Mouse (Mus musculus) CH12.LX (cell line): ENCODE results near the gene Katnbl1. TPM values are rescaled to one million over a fixed set of nuclear protein-coding genes. Genes with fewer than 3 reads are reported as not detected.
A peak's percentile ranks its signal among the peaks of the same experiment; 100 is the strongest.

ENCODE experiments used
- DNase-seq: peaks from one replicate; pipeline ENCODE4 v3.0.0-alpha.2; 2013; ENCODE audit errors: extremely low read depth
- H3K27ac ChIP-seq: 2 replicates; pipeline ENCODE4 v1.5.1; 2012; ENCODE audit warnings: low read depth, mild to moderate bottlenecking, control low read depth, moderate library complexity; ENCODE audit not compliant: insufficient read depth
- H3K27me3 ChIP-seq: replicated peaks from 2 replicates; pipeline ENCODE3; 2012; ENCODE audit warnings: inconsistent platforms
- H3K36me3 ChIP-seq, 2 experiments: replicated peaks in 1 of 2; 2 replicates each; pipeline versions ENCODE3 to v1.6.1; 2012; ENCODE audit warnings: inconsistent platforms in 1 of 2, low read length in 1 of 2, mild to moderate bottlenecking in 1 of 2, mixed read lengths in 1 of 2, moderate library complexity in 1 of 2; ENCODE audit not compliant: control insufficient read depth in 1 of 2, insufficient read depth in 1 of 2
- H3K4me1 ChIP-seq, 2 experiments: 2 replicates each; pipeline ENCODE4 v1.6.1; 2012; ENCODE audit warnings: inconsistent platforms in 1 of 2, moderate library complexity in 1 of 2; ENCODE audit not compliant: insufficient read depth in 2 of 2, control insufficient read depth in 1 of 2
- H3K4me2 ChIP-seq: 2 replicates; pipeline ENCODE4 v1.6.1; 2012; ENCODE audit warnings: low read depth, mild to moderate bottlenecking, control low read depth; ENCODE audit not compliant: poor library complexity, insufficient read depth, severe bottlenecking
- H3K4me3 ChIP-seq, 3 experiments: fragments of 150-350 bp in 1 of 3; sonication (generic) in 1 of 3; replicated peaks in 1 of 3; 2 replicates each; pipeline versions ENCODE3 to v1.5.1; 2011 to 2012; ENCODE audit warnings: low read depth in 2 of 3, low read length in 2 of 3, mild to moderate bottlenecking in 2 of 3, moderate library complexity in 2 of 3, control low read depth in 1 of 3, improper control_type of control experiment in 1 of 3, inconsistent platforms in 1 of 3, mixed read lengths in 1 of 3; ENCODE audit not compliant: poor library complexity in 1 of 3
- H3K79me2 ChIP-seq: replicated peaks from 2 replicates; pipeline ENCODE4 v1.6.1; 2012; ENCODE audit warnings: mild to moderate bottlenecking, moderate library complexity; ENCODE audit not compliant: control insufficient read depth, poor library complexity, insufficient read depth, severe bottlenecking; ENCODE audit errors: extremely low read depth
- H3K9ac ChIP-seq: 2 replicates; pipeline ENCODE4 v1.6.1; 2012; ENCODE audit warnings: low read depth, mild to moderate bottlenecking, control low read depth, moderate library complexity; ENCODE audit not compliant: insufficient read depth
- H3K9me3 ChIP-seq: replicated peaks from 2 replicates; pipeline ENCODE3; 2012; ENCODE audit warnings: low read length, inconsistent platforms, mixed read lengths
- BHLHE40 ChIP-seq: IDR thresholded peaks from 2 replicates; pipeline ENCODE4 v1.6.1; 2011; ENCODE audit warnings: mild to moderate bottlenecking, low read depth, low read length, improper control_type of control experiment
- CHD2 ChIP-seq: IDR thresholded peaks from 2 replicates; pipeline ENCODE4 v1.6.1; 2011; ENCODE audit warnings: low read length, improper control_type of control experiment
- CTCF ChIP-seq, 2 experiments: IDR thresholded peaks in 1 of 2; conservative IDR thresholded peaks in 1 of 2; 2 replicates each; pipeline ENCODE4 v1.5.1; 2011 to 2012; ENCODE audit warnings: low read depth in 2 of 2, low read length in 2 of 2, improper control_type of control experiment in 1 of 2, inconsistent platforms in 1 of 2, mild to moderate bottlenecking in 1 of 2, moderate library complexity in 1 of 2
- HCFC1 ChIP-seq: IDR thresholded peaks from 2 replicates; pipeline ENCODE4 v1.6.1; 2012; ENCODE audit warnings: low read depth, mild to moderate bottlenecking, inconsistent platforms, low read length, improper control_type of control experiment
- MAFK ChIP-seq: IDR thresholded peaks from 2 replicates; pipeline ENCODE4 v1.6.1; 2011; ENCODE audit warnings: low read length, improper control_type of control experiment; ENCODE audit not compliant: insufficient replicate concordance
- MAX ChIP-seq: IDR thresholded peaks from 2 replicates; pipeline ENCODE4 v1.6.1; 2011; ENCODE audit warnings: low read length, improper control_type of control experiment
- NELFE ChIP-seq: IDR thresholded peaks from 2 replicates; pipeline ENCODE4 v1.6.1; 2011; ENCODE audit warnings: low read depth, low read length, improper control_type of control experiment
- RAD21 ChIP-seq: IDR thresholded peaks from 2 replicates; pipeline ENCODE4 v1.6.1; 2011; ENCODE audit warnings: low read depth, mild to moderate bottlenecking, low read length, improper control_type of control experiment, moderate library complexity
- SIN3A ChIP-seq: IDR thresholded peaks from 2 replicates; pipeline ENCODE4 v1.6.1; 2012; ENCODE audit warnings: low read length, improper control_type of control experiment, inconsistent platforms
- SMC3 ChIP-seq: IDR thresholded peaks from 2 replicates; pipeline ENCODE4 v1.6.1; 2011; ENCODE audit warnings: low read depth, low read length, improper control_type of control experiment
- TCF12 ChIP-seq: IDR thresholded peaks from 2 replicates; pipeline ENCODE4 v1.6.1; 2014; ENCODE audit warnings: low read depth, mild to moderate bottlenecking, inconsistent platforms, low read length, improper control_type of control experiment
- ZC3H11A ChIP-seq: IDR thresholded peaks from 2 replicates; pipeline ENCODE4 v1.6.1; 2012; ENCODE audit warnings: low read depth, mild to moderate bottlenecking, inconsistent platforms, low read length, improper control_type of control experiment
- ZKSCAN1 ChIP-seq: IDR thresholded peaks from 2 replicates; pipeline ENCODE4 v1.6.1; 2012; ENCODE audit warnings: low read depth, inconsistent platforms, low read length, improper control_type of control experiment, borderline replicate concordance
- dilution Hi-C: fragments of 300-500 bp; cut with MboI; formaldehyde crosslinking; loops from 2 replicates; pipeline ENCODE4 v1.14.3; 2020; ENCODE audit warnings: low sequenced_read_pairs; ENCODE audit not compliant: extremely low pct_unique_long_range_greater_than_20kb, extremely low pct_ligation_motif_present
- in situ Hi-C: fragments of 300-500 bp; cut with MboI; formaldehyde crosslinking; loops from 3 replicates; pipeline ENCODE4 v1.14.3; 2019; ENCODE audit warnings: low sequenced_read_pairs, low pct_ligation_motif_present, low pct_unique_long_range_greater_than_20kb, mixed read lengths
- polyA plus RNA-seq: library from polyadenylated mRNA; unstranded; fragments of >175 nt; gene quantifications from 2 replicates; pipeline ENCODE4 v1.2.1, GENCODE M21; 2012; ENCODE audit warnings: low read depth; ENCODE audit not compliant: insufficient read length
- total RNA-seq, 2 experiments: library from RNA; depleted of rRNA; stranded (reverse); fragments of 300-350 nt in 1 of 2; fragments of >200 nt in 1 of 2; gene quantifications; 2 replicates each; pipeline ENCODE4 v1.2.3; 2012 to 2014

Katnbl1 gene
- total and polyA plus RNA-seq, 3 experiments, result 9.7 to 39.8 (median 20.1) TPM

DNA sequence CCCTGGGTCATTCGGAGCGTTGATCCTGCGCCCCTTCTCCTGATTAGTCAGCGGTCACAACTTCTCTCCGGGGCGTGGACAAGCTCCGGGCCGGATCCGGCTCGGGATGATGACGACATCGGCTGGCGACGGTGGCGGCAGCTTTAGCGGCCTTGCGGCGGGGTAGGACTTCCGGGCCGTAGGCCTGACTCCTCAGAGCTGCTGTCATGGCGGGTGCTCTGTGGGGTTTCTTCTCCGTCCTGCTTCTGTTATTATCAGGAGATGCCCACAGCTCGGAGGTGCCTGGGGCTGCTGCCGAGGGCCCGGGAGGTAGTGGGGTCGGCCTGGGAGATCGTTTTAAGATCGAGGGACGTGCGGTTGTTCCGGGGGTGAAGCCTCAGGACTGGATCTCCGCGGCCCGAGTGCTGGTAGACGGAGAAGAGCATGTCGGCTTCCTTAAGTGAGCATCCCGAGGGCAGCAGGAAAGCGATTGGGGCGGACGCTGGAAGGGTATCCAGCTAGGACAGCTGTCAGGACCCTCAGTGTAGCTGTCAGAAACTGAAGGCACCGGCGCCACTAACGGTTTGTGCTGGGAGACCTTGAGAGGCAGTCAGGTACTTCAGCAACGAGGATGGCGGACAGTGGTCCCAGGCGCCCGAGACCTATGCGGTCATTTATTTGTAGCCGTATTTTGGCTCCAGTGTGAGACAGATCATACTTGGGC, 76.0 kb downstream of the Katnbl1 start, which contains the start of gene Emc7 (continued):
- peak; percentile 95 for TF ChIP-seq SIN3A
- TF ChIP-seq MAX, result no peak
- no peak for TF ChIP-seq SMC3
- TF ChIP-seq ZC3H11A, result no peak
- no peak; the same call in 1 of the 2 replicates for TF ChIP-seq BHLHE40
- TF ChIP-seq RAD21, result no peak
- peak; percentile 92 for TF ChIP-seq TCF12
- TF ChIP-seq CTCF (conservative IDR thresholded peaks at IDR 0.05 in 1 of 2, IDR thresholded peaks at IDR 0.05 in 1 of 2; ENCODE audit: low read depth in 2 of 2, low read length in 2 of 2), result no peak
- no peak; the same call in 1 of the 2 replicates for TF ChIP-seq ZKSCAN1
- TF ChIP-seq HCFC1, result peak; percentile 97
- TF ChIP-seq MAFK, result 0 out of 2 replicates have a peak, but pooled peaks have one; percentile 39
- peak; percentile 38; the same call in 1 of the 2 replicates for TF ChIP-seq CHD2

DNA sequence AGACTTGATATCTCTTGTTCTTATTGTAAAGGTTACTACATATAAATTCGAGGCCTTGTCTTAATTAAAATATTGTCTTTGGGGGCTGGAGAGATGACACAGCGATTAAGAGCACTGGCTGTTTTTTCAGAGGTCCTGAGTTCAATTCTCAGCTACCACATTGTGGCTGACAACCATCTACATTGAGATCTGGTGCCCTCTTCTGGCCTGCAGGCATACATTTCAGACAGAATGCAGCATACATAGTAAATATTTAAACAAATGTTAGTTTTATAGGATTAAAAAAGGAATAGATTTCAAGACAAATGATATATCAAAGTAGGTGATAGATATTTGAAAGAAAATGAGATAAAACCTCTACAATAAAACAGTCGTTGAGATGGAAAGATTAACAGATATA, 81.5 kb downstream of the Katnbl1 start:
- DNase-seq, result no peak
- H3K27me3 ChIP-seq, result no peaks in the 10 kb centered on the region
- H3K79me2 ChIP-seq, result peaks cover 32% of the 10 kb centered on the region
- no peak overlapping the region for H3K27ac ChIP-seq
- in situ Hi-C loops, result no loop called here
- H3K9ac ChIP-seq, result no peak overlapping the region
- TF ChIP-seq CTCF (conservative IDR thresholded peaks at IDR 0.05 in 1 of 2, IDR thresholded peaks at IDR 0.05 in 1 of 2; ENCODE audit: low read depth in 2 of 2, low read length in 2 of 2) (peak in 1 of 2 experiments; percentile 30; a peak in 1 of 4 replicates), NELFE (no peak), HCFC1 (no peak)
- TF ChIP-seq, all 38 proteins: peak for 1
- Histone ChIP-seq H3K9me3 (peaks cover 3% of the 10 kb centered on the region), H3K4me2 (no peak overlapping the region), H3K36me3 (peaks cover 26 to 51% of the 10 kb centered on the region in 2 experiments), H3K4me3 (no peak overlapping the region), H3K4me1 (peaks cover 0 to 14% of the 10 kb centered on the region in 2 experiments; a peak in 2 of 4 replicates)
- dilution Hi-C loops, result no loop called here

Other genes starting within 250 kb of the Katnbl1 start
- not detected in 2 replicates for gene Olfr1316, start 244.2 kb upstream of the Katnbl1 start, total RNA-seq (2012; rRNA removed)
- gene Olfr1316, start 244.2 kb upstream of the Katnbl1 start, total RNA-seq (2014; rRNA removed), result not detected in 2 replicates
- gene Olfr1316, start 244.2 kb upstream of the Katnbl1 start, polyA plus RNA-seq, result not detected in 2 replicates
- gene Olfr1317, start 238.9 kb upstream of the Katnbl1 start, total RNA-seq (2012; rRNA removed), result not detected in 2 replicates
- not detected in 2 replicates for gene Olfr1317, start 238.9 kb upstream of the Katnbl1 start, total RNA-seq (2014; rRNA removed)
- not detected in 2 replicates for gene Olfr1317, start 238.9 kb upstream of the Katnbl1 start, polyA plus RNA-seq
- not detected in 2 replicates for gene Olfr1318, start 225.0 kb upstream of the Katnbl1 start, total RNA-seq (2012; rRNA removed)
- gene Olfr1318, start 225.0 kb upstream of the Katnbl1 start, total RNA-seq (2014; rRNA removed), result not detected in 2 replicates
- not detected in 2 replicates for gene Olfr1318, start 225.0 kb upstream of the Katnbl1 start, polyA plus RNA-seq
- 17.2 and 19.9 TPM in 2 replicates for gene Lpcat4, start 139.7 kb upstream of the Katnbl1 start, total RNA-seq (2012; rRNA removed)
- 10.7 and 12.3 TPM in 2 replicates for gene Lpcat4, start 139.7 kb upstream of the Katnbl1 start, total RNA-seq (2014; rRNA removed)
- gene Lpcat4, start 139.7 kb upstream of the Katnbl1 start, polyA plus RNA-seq, result 66.8 and 75.2 TPM in 2 replicates
- gene Nutm1, start 119.9 kb upstream of the Katnbl1 start, total RNA-seq (2012; rRNA removed), result 0.04 TPM in 1 of 2 replicates, not detected in the other
- not detected in 2 replicates for gene Nutm1, start 119.9 kb upstream of the Katnbl1 start, total RNA-seq (2014; rRNA removed)
- 0.08 TPM in 1 of 2 replicates, not detected in the other for gene Nutm1, start 119.9 kb upstream of the Katnbl1 start, polyA plus RNA-seq
- 239 and 308 TPM in 2 replicates for gene Nop10, start 117.3 kb upstream of the Katnbl1 start, total RNA-seq (2012; rRNA removed)
- 448 and 507 TPM in 2 replicates for gene Nop10, start 117.3 kb upstream of the Katnbl1 start, total RNA-seq (2014; rRNA removed)
- gene Nop10, start 117.3 kb upstream of the Katnbl1 start, polyA plus RNA-seq, result 226 and 251 TPM in 2 replicates
- gene Slc12a6, start 113.4 kb upstream of the Katnbl1 start, total RNA-seq (2012; rRNA removed), result 10.5 and 14.8 TPM in 2 replicates
- 7.8 and 8.2 TPM in 2 replicates for gene Slc12a6, start 113.4 kb upstream of the Katnbl1 start, total RNA-seq (2014; rRNA removed)
- 9.1 and 10.5 TPM in 2 replicates for gene Slc12a6, start 113.4 kb upstream of the Katnbl1 start, polyA plus RNA-seq
- gene Gm21985, start 112.9 kb upstream of the Katnbl1 start, total RNA-seq (2012; rRNA removed), result not detected in 2 replicates
- 0.51 TPM in 1 of 2 replicates, not detected in the other for gene Gm21985, start 112.9 kb upstream of the Katnbl1 start, total RNA-seq (2014; rRNA removed)
- gene Gm21985, start 112.9 kb upstream of the Katnbl1 start, polyA plus RNA-seq, result not detected in 2 replicates
- 108 and 117 TPM in 2 replicates for gene Emc4, start 11.2 kb upstream of the Katnbl1 start, total RNA-seq (2012; rRNA removed)
- 81.3 and 86.8 TPM in 2 replicates for gene Emc4, start 11.2 kb upstream of the Katnbl1 start, total RNA-seq (2014; rRNA removed)
- gene Emc4, start 11.2 kb upstream of the Katnbl1 start, polyA plus RNA-seq, result 125 and 135 TPM in 2 replicates
- 16.5 and 17.7 TPM in 2 replicates for gene Emc7, start 75.8 kb downstream of the Katnbl1 start, total RNA-seq (2012; rRNA removed)
- gene Emc7, start 75.8 kb downstream of the Katnbl1 start, total RNA-seq (2014; rRNA removed), result 25.6 and 28.3 TPM in 2 replicates
- 21.3 and 26.6 TPM in 2 replicates for gene Emc7, start 75.8 kb downstream of the Katnbl1 start, polyA plus RNA-seq
- not detected in 2 replicates for gene Chrm5, start 101.6 kb downstream of the Katnbl1 start, total RNA-seq (2012; rRNA removed)
- not detected in 2 replicates for gene Chrm5, start 101.6 kb downstream of the Katnbl1 start, total RNA-seq (2014; rRNA removed)
- gene Chrm5, start 101.6 kb downstream of the Katnbl1 start, polyA plus RNA-seq, result not detected in 2 replicates
- 21.2 and 22.9 TPM in 2 replicates for gene Aven, start 113.8 kb downstream of the Katnbl1 start, total RNA-seq (2012; rRNA removed)
- 33.9 and 40.1 TPM in 2 replicates for gene Aven, start 113.8 kb downstream of the Katnbl1 start, total RNA-seq (2014; rRNA removed)
- 44.3 and 58.5 TPM in 2 replicates for gene Aven, start 113.8 kb downstream of the Katnbl1 start, polyA plus RNA-seq